Comparison of ENCODE assay signal across 27 mouse cellular contexts in the genomic region with DNA sequence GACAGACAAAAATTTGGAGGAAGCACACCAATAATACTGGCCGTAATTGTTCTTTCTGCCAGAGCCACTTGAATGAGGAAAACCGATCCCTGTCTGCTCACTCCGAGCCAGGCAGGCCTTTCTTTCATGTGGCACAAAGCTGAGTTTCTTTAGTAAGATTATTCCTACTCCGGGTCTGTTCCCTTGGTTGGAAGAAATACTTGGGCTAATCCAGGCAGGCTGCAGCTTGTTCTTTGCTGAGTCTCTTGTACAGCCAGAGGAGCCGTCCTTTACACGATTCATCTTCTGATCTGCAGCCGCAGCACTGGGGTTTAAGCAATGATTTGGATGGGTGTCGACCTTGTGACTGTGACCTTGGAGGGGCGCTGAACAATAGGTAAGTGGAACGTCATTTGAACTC. TPM values are rescaled to one million over a fixed set of nuclear protein-coding genes. Genes with fewer than 3 reads are reported as not detected.
"Had no signal": no experiment of that assay in that cellular context is flagged by ENCODE, and none has a peak within 500 bp of the region (broad histone marks: within the 10 kb centered on the region; RNA-seq: fewer than 3 reads in every experiment).

No protein-coding gene starts in this region.

- H3K4me2 ChIP-seq: lung, embryonic 14.5 days; midbrain, embryonic 13.5 days; midbrain, embryonic 15.5 days; neural tube, embryonic 13.5 days; neural tube, embryonic 15.5 days; stomach, embryonic 15.5 days had no signal

- H3K36me3 ChIP-seq: midbrain, embryonic 13.5 days; midbrain, embryonic 15.5 days; neural tube, embryonic 15.5 days had no signal

- H3K9ac ChIP-seq: lung, embryonic 14.5 days; midbrain, embryonic 13.5 days; midbrain, embryonic 15.5 days; neural tube, embryonic 13.5 days; neural tube, embryonic 15.5 days; stomach, embryonic 15.5 days had no signal

- H3K4me1 ChIP-seq: midbrain, embryonic 10.5 days; midbrain, embryonic 13.5 days; midbrain, embryonic 15.5 days; neural tube, embryonic 13.5 days; neural tube, embryonic 15.5 days had no signal

- DNase-seq: lung, adult 18-20 months; lung, embryonic 14.5 days; lung, postnatal 10 days; retina, postnatal 1 day; right cerebral cortex, adult 18-20 months; right cerebral cortex, postnatal 25 days; right cerebral cortex, postnatal 4 days; spleen, adult 18-20 months; thymus, adult 2 months; thymus, postnatal 25 days; thymus, postnatal 4 days had no signal

- H3K27me3 ChIP-seq: midbrain, embryonic 15.5 days; neural tube, embryonic 13.5 days; neural tube, embryonic 15.5 days; stomach, embryonic 15.5 days had no signal

- H3K9me3 ChIP-seq: midbrain, embryonic 10.5 days; midbrain, embryonic 13.5 days; midbrain, embryonic 15.5 days; neural tube, embryonic 13.5 days; neural tube, embryonic 15.5 days; stomach, embryonic 15.5 days had no signal

- H3K4me3 ChIP-seq: midbrain, embryonic 10.5 days; midbrain, embryonic 13.5 days; midbrain, embryonic 15.5 days; myocyte; neural tube, embryonic 13.5 days; neural tube, embryonic 15.5 days; stomach, embryonic 15.5 days had no signal

- ATAC-seq: midbrain, embryonic 13.5 days; midbrain, embryonic 15.5 days had no signal

- H3K27ac ChIP-seq: midbrain, embryonic 10.5 days; midbrain, embryonic 13.5 days; midbrain, embryonic 15.5 days; neural tube, embryonic 13.5 days; neural tube, embryonic 15.5 days; stomach, embryonic 15.5 days; stomach, postnatal 0 days had no signal

RNA-seq across cellular contexts. Expression of a gene that starts 24.0 kb away (rescaled TPM):
- total RNA-seq: megakaryocyte-erythroid progenitor cell, adult 5-6 weeks had no signal

RNA-seq across cellular contexts. Expression of a gene that starts 48.5 kb away (rescaled TPM):
- total RNA-seq: megakaryocyte, adult 5-6 weeks; megakaryocyte-erythroid progenitor cell, adult 5-6 weeks had no signal
- polyA plus RNA-seq: liver, embryonic 16.5 days; lung, embryonic 14.5 days; lung, embryonic 16.5 days; midbrain, embryonic 10.5 days; midbrain, embryonic 13.5 days; midbrain, embryonic 15.5 days; myocyte; neural tube, embryonic 11.5 days; neural tube, embryonic 13.5 days; neural tube, embryonic 15.5 days; small intestine, adult 2 months; stomach, embryonic 15.5 days; stomach, postnatal 0 days; testis, adult 2 months; thymus, adult 2 months; urinary bladder, adult 2 months had no signal
